ENCODE assay signal across 10 mouse cellular contexts in genomic region chr3:105412229-105412628, GRCm38 (mm10). TPM values are rescaled to one million over a fixed set of nuclear protein-coding genes. Genes with fewer than 3 reads are reported as not detected.
A peak's percentile ranks its signal among the peaks of the same experiment; 100 is the strongest.
DNase-seq lines count a peak whose midpoint lies in the region.
"Had no signal": no experiment of that assay in that cellular context is flagged by ENCODE, and none has a peak within 500 bp of the region (broad histone marks: within the 10 kb centered on the region; RNA-seq: fewer than 3 reads in every experiment).

No protein-coding gene starts in this region.

- DNase-seq in adrenal gland, adult (ENCODE audit: inconsistent age in 2 of 2, low spot score in 1 of 2), result peak; percentile 71 to 76
- DNase-seq in adrenal gland, postnatal 4 days (ENCODE audit: low spot score in 2 of 2), result no peak
- DNase-seq in left cerebral cortex, postnatal 4 days, result peak; percentile 87
- DNase-seq in left cerebral cortex, adult 18-20 months (ENCODE audit: low spot score in 2 of 2), result no peak
- DNase-seq in adrenal gland, postnatal 25 days, result peak; percentile 59
- DNase-seq in cerebellum, adult 9-11 months, result peak; percentile 65
- DNase-seq in c-Kit-positive CD71-positive TER-119-positive erythroid progenitor cells, embryonic 14.5 days (ENCODE audit: low spot score), result no peak
- DNase-seq in lung, postnatal 10 days, result no peak
- DNase-seq: lung, postnatal 36 days; thymus, postnatal 4 days had no signal

- intact Hi-C loops in left cerebral cortex, postnatal 4 days (cut with DNase I), result no loop called here

RNA-seq across cellular contexts. Expression of gene Kcnd3, which starts 39.9 kb away (rescaled TPM):
- total RNA-seq in adrenal gland, postnatal 4 days (2021), result 10 to 100 TPM in 1 of 2 experiments, 1 to 10 TPM in 1; 9.5 to 10.1 TPM
- 10 to 100 TPM; 35.8 to 41.2 TPM for total RNA-seq in left cerebral cortex, postnatal 4 days (2021)
- total RNA-seq in left cerebral cortex, adult 18-20 months (2021), result 10 to 100 TPM; 54.5 to 61.5 TPM
- 3.0 and 4.2 TPM in 2 replicates for total RNA-seq in adrenal gland, postnatal 25 days (2021)

Comparison
In these comparisons a context has a peak if more than half of its experiments do, and no peak if none do; other contexts are left out.
1. DNase-seq: peak in adrenal gland, adult (2 of 2), left cerebral cortex, postnatal 4 days (single experiment), adrenal gland, postnatal 25 days (single experiment) and cerebellum, adult 9-11 months (single experiment); none in adrenal gland, postnatal 4 days (0 of 2), left cerebral cortex, adult 18-20 months (0 of 2), c-Kit-positive CD71-positive TER-119-positive erythroid progenitor cells, embryonic 14.5 days (single experiment) and lung, postnatal 10 days (single experiment).